ENCODE assay signal across 15 mouse cellular contexts in genomic region chr14:75185796-75186594, GRCm38 (mm10). TPM values are rescaled to one million over a fixed set of nuclear protein-coding genes. Genes with fewer than 3 reads are reported as not detected.
DNase-seq lines count a peak whose midpoint lies in the region; ATAC-seq and TF ChIP-seq lines count a peak whose summit lies in the region.
"Had no signal": no experiment of that assay in that cellular context is flagged by ENCODE, and none has a peak within 500 bp of the region (broad histone marks: within the 10 kb centered on the region; RNA-seq: fewer than 3 reads in every experiment).

No protein-coding gene starts in this region.

- peaks cover 75% of the 10 kb centered on the region for H3K4me1 ChIP-seq in bone marrow macrophage, adult 2 months (ENCODE audit: control insufficient read depth, insufficient read depth, low read length)
- peaks cover 24 to 28% of the 10 kb centered on the region in 2 experiments for H3K4me1 ChIP-seq in liver, embryonic 14.5 days (replicated peaks; ENCODE audit: control insufficient read depth in 2 of 2, insufficient read depth in 2 of 2, low read length in 1 of 2)
- no peaks in the 10 kb centered on the region for H3K4me1 ChIP-seq in midbrain, embryonic 11.5 days (ENCODE audit: control insufficient read depth, insufficient read depth, low read length)
- H3K4me1 ChIP-seq in cerebellum, adult 2 months (ENCODE audit: control insufficient read depth, insufficient read depth, low read length), result no peaks in the 10 kb centered on the region
- H3K4me1 ChIP-seq: limb, embryonic 10.5 days had no signal

- DNase-seq in liver, embryonic 14.5 days (ENCODE audit: low read depth in 3 of 3, low spot score in 3 of 3), result peak in 1 of 3 experiments; percentile 36
- peak; percentile 62 to 77 for DNase-seq in natural killer cell, adult 2 months (ENCODE audit: low spot score in 2 of 2)
- no peak for DNase-seq in adrenal gland, postnatal 14 days
- no peak for DNase-seq in midbrain, embryonic 11.5 days (ENCODE audit: low spot score, missing footprints)
- DNase-seq in cerebellum, adult 2 months, result no peak
- DNase-seq: gastrocnemius, postnatal 25 days; heart, postnatal 10 days; kidney, postnatal 14 days; right cerebral cortex, postnatal 4 days had no signal

- H3K9me3 ChIP-seq in liver, embryonic 14.5 days (ENCODE audit: control insufficient read depth, low read length), result no peaks in the 10 kb centered on the region
- H3K9me3 ChIP-seq in midbrain, embryonic 11.5 days (ENCODE audit: control insufficient read depth, low read length), result no peaks in the 10 kb centered on the region
- H3K9me3 ChIP-seq: limb, embryonic 10.5 days had no signal

- no peak for TF ChIP-seq POLR2A in bone marrow macrophage, adult 2 months (IDR thresholded peaks at IDR 0.05; ENCODE audit: borderline replicate concordance, low read depth, low read length)
- TF ChIP-seq POLR2A in cerebellum, adult 2 months (IDR thresholded peaks at IDR 0.05; ENCODE audit: borderline replicate concordance, insufficient read depth, low read length), result no peak

- TF ChIP-seq CTCF in bone marrow macrophage, adult 2 months (IDR thresholded peaks at IDR 0.05; ENCODE audit: low read depth, low read length), result no peak
- no peak for TF ChIP-seq CTCF in liver, embryonic 14.5 days (IDR thresholded peaks at IDR 0.05; ENCODE audit: low read depth)
- TF ChIP-seq CTCF in cerebellum, adult 2 months (IDR thresholded peaks at IDR 0.05; ENCODE audit: borderline replicate concordance, insufficient read depth, low read depth, low read length), result no peak

- peak overlapping the region; percentile 65 for H3K27ac ChIP-seq in bone marrow macrophage, adult 2 months (ENCODE audit: insufficient read depth, low read depth, low read length)
- H3K27ac ChIP-seq in liver, embryonic 14.5 days, result no peak overlapping the region; the same call in 1 of the 2 replicates
- no peak overlapping the region for H3K27ac ChIP-seq in midbrain, embryonic 11.5 days (ENCODE audit: low read depth, low read length)
- no peak overlapping the region for H3K27ac ChIP-seq in cerebellum, adult 2 months (ENCODE audit: insufficient read depth, low read length)
- H3K27ac ChIP-seq: hindbrain, postnatal 0 days; limb, embryonic 10.5 days had no signal

- WGBS in liver, embryonic 14.5 days (ENCODE audit: insufficient replicate concordance), result 10% methylated on average over 5 of the region's 5 CpGs
- WGBS in midbrain, embryonic 11.5 days, result 69% methylated on average over 5 of the region's 5 CpGs
- 69% methylated on average over 5 of the region's 5 CpGs for WGBS in cerebellum, adult 2 months

- peak overlapping the region; percentile 35 for H3K4me2 ChIP-seq in liver, embryonic 14.5 days (ENCODE audit: low read depth)
- no peak overlapping the region for H3K4me2 ChIP-seq in midbrain, embryonic 11.5 days

- peak; percentile 22; the same call in 1 of the 2 replicates for TF ChIP-seq EP300 in liver, embryonic 14.5 days (IDR thresholded peaks at IDR 0.05; ENCODE audit: low read depth)

- no peaks in the 10 kb centered on the region for H3K27me3 ChIP-seq in liver, embryonic 14.5 days (ENCODE audit: control insufficient read depth, insufficient read depth, low read length)
- H3K27me3 ChIP-seq in midbrain, embryonic 11.5 days (ENCODE audit: control insufficient read depth, insufficient read depth, low read length), result no peaks in the 10 kb centered on the region
- H3K27me3 ChIP-seq in cerebellum, adult 2 months (ENCODE audit: control insufficient read depth, insufficient read depth, low read length), result no peaks in the 10 kb centered on the region

- no peaks in the 10 kb centered on the region for H3K36me3 ChIP-seq in liver, embryonic 14.5 days (replicated peaks; ENCODE audit: control insufficient read depth, insufficient read depth, low read depth)
- no peaks in the 10 kb centered on the region for H3K36me3 ChIP-seq in midbrain, embryonic 11.5 days (ENCODE audit: control insufficient read depth, insufficient read depth, low read length)
- H3K36me3 ChIP-seq: limb, embryonic 10.5 days had no signal

- peak; percentile 44 for ATAC-seq in CD4-positive, CD25-positive, alpha-beta regulatory T cell, adult 4 months
- ATAC-seq in liver, embryonic 14.5 days (ENCODE audit: insufficient read depth), result peak; percentile 50; the same call in 1 of the 2 replicates
- ATAC-seq in midbrain, embryonic 11.5 days (ENCODE audit: low FRiP score), result no peak
- ATAC-seq: forebrain, embryonic 16.5 days; hindbrain, postnatal 0 days had no signal

- H3K9ac ChIP-seq in liver, embryonic 14.5 days (replicated peaks), result no peak overlapping the region
- H3K9ac ChIP-seq in midbrain, embryonic 11.5 days (ENCODE audit: low read length), result no peak overlapping the region

- H3K4me3 ChIP-seq in bone marrow macrophage, adult 2 months (ENCODE audit: insufficient read depth, low read length), result no peak overlapping the region
- no peak overlapping the region for H3K4me3 ChIP-seq in liver, embryonic 14.5 days (ENCODE audit: insufficient read depth in 1 of 2, low read depth in 2 of 2, low read length in 2 of 2)
- no peak overlapping the region for H3K4me3 ChIP-seq in midbrain, embryonic 11.5 days (ENCODE audit: low read depth, low read length)
- H3K4me3 ChIP-seq in cerebellum, adult 2 months (replicated peaks; ENCODE audit: insufficient read depth, low read depth, low read length), result no peak overlapping the region
- H3K4me3 ChIP-seq: limb, embryonic 10.5 days had no signal

RNA-seq across cellular contexts. Expression of gene Lcp1, which starts 55.1 kb away (rescaled TPM):
- 1,000 to 10,000 TPM; 1,290 to 1,712 TPM for polyA plus RNA-seq in CD4-positive, CD25-positive, alpha-beta regulatory T cell, adult 4 months (2017; shearing (Covaris generic))
- 932 and 1,066 TPM in 2 replicates for polyA plus RNA-seq in bone marrow macrophage, adult 2 months (2012; ENCODE audit: insufficient read depth, insufficient read length, missing spikeins)
- polyA plus RNA-seq in liver, embryonic 14.5 days (2012; rRNA removed), result 6.7 and 10.4 TPM in 2 replicates
- 31.8 and 35.8 TPM in 2 replicates for polyA plus RNA-seq in liver, embryonic 14.5 days (2014; fragmentation: Nextera tagmentation; extraction: Ambion mirVana)
- 13.7 and 39.0 TPM in 2 replicates for total RNA-seq in adrenal gland, postnatal 14 days (2021)
- polyA plus RNA-seq in midbrain, embryonic 11.5 days (2014; fragmentation: Nextera tagmentation; extraction: Ambion mirVana), result 30.9 and 34.7 TPM in 2 replicates
- polyA plus RNA-seq in cerebellum, adult 2 months (2012; rRNA removed), result 8.1 and 9.1 TPM in 2 replicates

RNA-seq across cellular contexts. Expression of gene Lrrc63, which starts 55.3 kb away (rescaled TPM):
- polyA plus RNA-seq in CD4-positive, CD25-positive, alpha-beta regulatory T cell, adult 4 months (2017; shearing (Covaris generic)), result not detected
- 0.36 and 0.43 TPM in 2 replicates for polyA plus RNA-seq in bone marrow macrophage, adult 2 months (2012; ENCODE audit: insufficient read depth, insufficient read length, missing spikeins)
- polyA plus RNA-seq in liver, embryonic 14.5 days (2012; rRNA removed), result 0.01 and 0.03 TPM in 2 replicates
- polyA plus RNA-seq in liver, embryonic 14.5 days (2014; fragmentation: Nextera tagmentation; extraction: Ambion mirVana), result 0.10 TPM in 1 of 2 replicates, not detected in the other
- total RNA-seq in adrenal gland, postnatal 14 days (2021), result not detected in 2 replicates
- polyA plus RNA-seq in midbrain, embryonic 11.5 days (2014; fragmentation: Nextera tagmentation; extraction: Ambion mirVana), result 0.08 and 0.10 TPM in 2 replicates
- 0.03 TPM in 1 of 2 replicates, not detected in the other for polyA plus RNA-seq in cerebellum, adult 2 months (2012; rRNA removed)
- total RNA-seq: gastrocnemius, postnatal 25 days; heart, postnatal 10 days; hindbrain, postnatal 0 days; layer of hippocampus, postnatal 14 days had no signal
- polyA plus RNA-seq: forebrain, embryonic 16.5 days had no signal

RNA-seq across cellular contexts. Expression of gene Cpb2, which starts 56.1 kb away (rescaled TPM):
- polyA plus RNA-seq in CD4-positive, CD25-positive, alpha-beta regulatory T cell, adult 4 months (2017; shearing (Covaris generic)), result not detected
- not detected in 2 replicates for polyA plus RNA-seq in bone marrow macrophage, adult 2 months (2012; ENCODE audit: insufficient read depth, insufficient read length, missing spikeins)
- 59.7 and 62.1 TPM in 2 replicates for polyA plus RNA-seq in liver, embryonic 14.5 days (2012; rRNA removed)
- 93.5 and 106 TPM in 2 replicates for polyA plus RNA-seq in liver, embryonic 14.5 days (2014; fragmentation: Nextera tagmentation; extraction: Ambion mirVana)
- 1.4 and 44.6 TPM in 2 replicates for total RNA-seq in adrenal gland, postnatal 14 days (2021)
- not detected in 2 replicates for polyA plus RNA-seq in midbrain, embryonic 11.5 days (2014; fragmentation: Nextera tagmentation; extraction: Ambion mirVana)
- polyA plus RNA-seq in cerebellum, adult 2 months (2012; rRNA removed), result not detected in 2 replicates
- total RNA-seq: gastrocnemius, postnatal 25 days; heart, postnatal 10 days; hindbrain, postnatal 0 days; layer of hippocampus, postnatal 14 days had no signal
- polyA plus RNA-seq: forebrain, embryonic 16.5 days; hindbrain, postnatal 0 days; limb, embryonic 10.5 days had no signal

Comparison
In these comparisons a context has a peak if more than half of its experiments do, and no peak if none do; other contexts are left out.
1. DNase-seq: peak in natural killer cell, adult 2 months (2 of 2); none in adrenal gland, postnatal 14 days (single experiment), midbrain, embryonic 11.5 days (single experiment) and cerebellum, adult 2 months (0 of 2).
2. RNA of gene Lcp1, which starts 55.1 kb away (polyA plus RNA-seq): 1,290 to 1,712 TPM in CD4-positive, CD25-positive, alpha-beta regulatory T cell, adult 4 months and 932 to 1,066 TPM in bone marrow macrophage, adult 2 months; 6.7 to 35.8 TPM in liver, embryonic 14.5 days, 30.9 to 34.7 TPM in midbrain, embryonic 11.5 days and 8.1 to 9.1 TPM in cerebellum, adult 2 months; every median in the first group is over 10 times any median in the second.
3. RNA of gene Cpb2, which starts 56.1 kb away (polyA plus RNA-seq): 59.7 to 106 TPM in liver, embryonic 14.5 days; not detected in CD4-positive, CD25-positive, alpha-beta regulatory T cell, adult 4 months, not detected in bone marrow macrophage, adult 2 months, not detected in midbrain, embryonic 11.5 days and not detected in cerebellum, adult 2 months; every median in the first group is over 10 times any median in the second.